Mouse (Mus musculus) lung, postnatal 36 days (tissue): ENCODE measurements at regions not wholly inside any gene's neighbourhood (a gene's known extent, or its start where the extent isn't known, plus 50 kb on each side); places are given as distances from the start of the nearest gene placed in this dataset.

Source experiments
- DNase-seq: peaks from one replicate; pipeline ENCODE4 v3.0.0; 2022; ENCODE audit warnings: mixed read lengths

- no peak for DNase-seq
These were observed 207.2 kb upstream of the Dmd start for GRCm38 (mm10) chrX:82741478-82741877.

- DNase-seq, result no peak
These were observed 184.5 kb upstream of the Dmd start for GRCm38 (mm10) chrX:82764204-82764603.

- no peak for DNase-seq
These were observed 139.5 kb upstream of the Dmd start for GRCm38 (mm10) chrX:82809171-82809570.

- DNase-seq, result no peak
These were observed 134.1 kb upstream of the Dmd start for GRCm38 (mm10) chrX:82814618-82815017.

- peak; percentile 6 for DNase-seq
These were observed 131.6 kb upstream of the Dmd start for GRCm38 (mm10) chrX:82817045-82817444.

- no peak for DNase-seq
These were observed 125.1 kb upstream of the Dmd start for GRCm38 (mm10) chrX:82823606-82824005.

GRCm38 (mm10) chrX:82866116-82866515 lies 82.6 kb upstream of the Dmd start:
- no peak for DNase-seq
